Mouse (Mus musculus) R1 (cell line): ENCODE measurements around the gene 4931422A03Rik.
A peak's percentile ranks its signal among the peaks of the same experiment; 100 is the strongest.
"Not testable (repeated sequence)": the region's sequence is repeated elsewhere in the genome, so short reads cannot be mapped to it uniquely, and the experiment has no call there.

Experiments used
- DNase-seq: peaks from one replicate; pipeline ENCODE4 v3.0.0-alpha.2; 2018; ENCODE audit warnings: low read depth, low spot score

The 4931422A03Rik gene

GRCm38 (mm10) chr2:104028139-104028723 lies at the start of gene 4931422A03Rik:
Gene 4931422A03Rik, minus strand, starts transcription at chr2:104028361.
- DNase-seq: no peak

- DNase-seq: peak; percentile 80
These were observed 41.6 kb upstream of the 4931422A03Rik start, which contains the start of gene Cd59b for GRCm38 (mm10) chr2:104069704-104070185. Gene Cd59b, plus strand, starts transcription at chr2:104069849.

- not testable (repeated sequence) for DNase-seq
These were observed 40.3 kb upstream of the 4931422A03Rik start, which contains the start of gene Gm10799 for GRCm38 (mm10) chr2:104068450-104068849. Gene Gm10799, minus strand, starts transcription at chr2:104068550.

- not testable (repeated sequence) for DNase-seq
These were observed 37.4 kb upstream of the 4931422A03Rik start, which contains the start of gene Gm10912 for GRCm38 (mm10) chr2:104065526-104065925. Gene Gm10912, plus strand, starts transcription at chr2:104065826.

- no peak for DNase-seq
These were observed 36.0 kb upstream of the 4931422A03Rik start for GRCm38 (mm10) chr2:104064152-104064551.

GRCm38 (mm10) chr2:104062665-104063064 lies 34.5 kb upstream of the 4931422A03Rik start:
- no peak for DNase-seq

- DNase-seq: no peak
These were observed 32.8 kb upstream of the 4931422A03Rik start for GRCm38 (mm10) chr2:104060996-104061395.

- DNase-seq: no peak
These were observed 31.6 kb upstream of the 4931422A03Rik start for GRCm38 (mm10) chr2:104059786-104060185.

GRCm38 (mm10) chr2:104058954-104059353 lies 30.8 kb upstream of the 4931422A03Rik start:
- DNase-seq: no peak

- DNase-seq: no peak
These were observed 30.2 kb upstream of the 4931422A03Rik start for GRCm38 (mm10) chr2:104058381-104058780.

- DNase-seq: no peak
These were observed 16.4 kb upstream of the 4931422A03Rik start for GRCm38 (mm10) chr2:104044479-104045080.

GRCm38 (mm10) chr2:104043624-104044478 lies 15.7 kb upstream of the 4931422A03Rik start:
- no peak for DNase-seq

- no peak for DNase-seq
These were observed 14.6 kb upstream of the 4931422A03Rik start for GRCm38 (mm10) chr2:104042766-104043165.

GRCm38 (mm10) chr2:104041632-104042031 lies 13.5 kb upstream of the 4931422A03Rik start:
- no peak for DNase-seq

- no peak for DNase-seq
These were observed 10.1 kb upstream of the 4931422A03Rik start for GRCm38 (mm10) chr2:104038236-104038635.

- no peak for DNase-seq
These were observed 8.2 kb upstream of the 4931422A03Rik start for GRCm38 (mm10) chr2:104036316-104036715.

GRCm38 (mm10) chr2:104035595-104035994 lies 7.4 kb upstream of the 4931422A03Rik start:
- DNase-seq: no peak

GRCm38 (mm10) chr2:104034832-104035472 lies 6.8 kb upstream of the 4931422A03Rik start:
- peak; percentile 75 for DNase-seq

GRCm38 (mm10) chr2:104032056-104032455 lies 3.9 kb upstream of the 4931422A03Rik start:
- DNase-seq: peak; percentile 63

GRCm38 (mm10) chr2:104030381-104030780 lies 2.2 kb upstream of the 4931422A03Rik start:
- DNase-seq: no peak

GRCm38 (mm10) chr2:104029074-104029473 lies 913 bp upstream of the 4931422A03Rik start:
- DNase-seq: no peak
